Mouse (Mus musculus) MEL (cell line): ENCODE results near the gene Stard10. TPM values are rescaled to one million over a fixed set of nuclear protein-coding genes. Genes with fewer than 3 reads are reported as not detected.

Source experiments
- DNase-seq: peaks from one replicate; pipeline ENCODE4 v3.0.0; 2011; ENCODE audit warnings: low read depth, low spot score
- H3K27ac ChIP-seq: 2 replicates; pipeline ENCODE4 v1.5.1; 2012; ENCODE audit warnings: low read depth, mild to moderate bottlenecking, control low read depth, low read length, moderate library complexity; ENCODE audit not compliant: control insufficient read depth
- H3K27me3 ChIP-seq, 2 experiments: fragments of 150-350 bp in 1 of 2; sonication (generic) in 1 of 2; 2 replicates each; pipeline ENCODE4 v1.6.1; 2012; ENCODE audit warnings: low read length in 2 of 2, mild to moderate bottlenecking in 2 of 2, improper control_type of control experiment in 1 of 2, moderate library complexity in 1 of 2; ENCODE audit not compliant: insufficient read depth in 2 of 2, control insufficient read depth in 1 of 2
- H3K36me3 ChIP-seq, 2 experiments: 2 replicates each; pipeline ENCODE4 v1.6.1; 2012 to 2014; ENCODE audit warnings: low read length in 2 of 2, improper control_type of control experiment in 1 of 2, inconsistent platforms in 1 of 2, mild to moderate bottlenecking in 1 of 2; ENCODE audit not compliant: insufficient read depth in 2 of 2, control insufficient read depth in 1 of 2
- H3K4me1 ChIP-seq, 2 experiments: fragments of 150-350 bp in 1 of 2; sonication (generic) in 1 of 2; 2 replicates each; pipeline ENCODE4 v1.6.1; 2012; ENCODE audit warnings: low read length in 2 of 2, improper control_type of control experiment in 1 of 2, mild to moderate bottlenecking in 1 of 2; ENCODE audit not compliant: insufficient read depth in 2 of 2, control insufficient read depth in 1 of 2
- H3K4me3 ChIP-seq, 2 experiments: fragments of 150-350 bp in 1 of 2; sonication (generic) in 1 of 2; 2 replicates each; pipeline ENCODE4 v1.5.1; 2012; ENCODE audit warnings: low read depth in 2 of 2, low read length in 2 of 2, mild to moderate bottlenecking in 2 of 2, moderate library complexity in 2 of 2, control low read depth in 1 of 2, improper control_type of control experiment in 1 of 2; ENCODE audit not compliant: control insufficient read depth in 1 of 2, insufficient read depth in 1 of 2
- H3K79me2 ChIP-seq: 2 replicates; pipeline ENCODE4 v1.6.1; 2012; ENCODE audit warnings: mild to moderate bottlenecking, low read length, moderate library complexity; ENCODE audit not compliant: control insufficient read depth, poor library complexity, insufficient read depth
- H3K9ac ChIP-seq: 2 replicates; pipeline ENCODE4 v1.6.1; 2012; ENCODE audit warnings: low read depth, mild to moderate bottlenecking, control low read depth, low read length, moderate library complexity; ENCODE audit not compliant: control insufficient read depth, poor library complexity, severe bottlenecking
- H3K9me3 ChIP-seq: fragments of 150-350 bp; sonication (generic); replicated peaks from 2 replicates; pipeline ENCODE4 v1.6.1; 2012; ENCODE audit warnings: mild to moderate bottlenecking, low read length, improper control_type of control experiment, moderate library complexity; ENCODE audit not compliant: insufficient read depth
- BHLHE40 ChIP-seq: IDR thresholded peaks from 2 replicates; pipeline ENCODE4 v1.6.1; 2012; ENCODE audit warnings: low read depth, mild to moderate bottlenecking, inconsistent platforms, low read length, improper control_type of control experiment, borderline replicate concordance
- CHD2 ChIP-seq: IDR thresholded peaks from 2 replicates; pipeline ENCODE4 v1.6.1; 2011; ENCODE audit warnings: low read length, improper control_type of control experiment
- E2F4 ChIP-seq: IDR thresholded peaks from 2 replicates; pipeline ENCODE4 v1.6.1; 2011; ENCODE audit warnings: low read depth, low read length, improper control_type of control experiment, borderline replicate concordance
- EP300 ChIP-seq, 2 experiments: IDR thresholded peaks; 2 replicates each; pipeline ENCODE4 v1.6.1; 2011; ENCODE audit warnings: improper control_type of control experiment in 2 of 2, low read length in 2 of 2, low read depth in 1 of 2, mild to moderate bottlenecking in 1 of 2
- ETS1 ChIP-seq: IDR thresholded peaks from 2 replicates; pipeline ENCODE4 v1.6.1; 2012; ENCODE audit warnings: low read depth, mild to moderate bottlenecking, inconsistent platforms, low read length, improper control_type of control experiment, moderate library complexity
- GATA1 ChIP-seq: IDR thresholded peaks from 2 replicates; pipeline ENCODE4 v1.6.1; 2011; ENCODE audit warnings: low read depth, low read length, improper control_type of control experiment
- JUND ChIP-seq: IDR thresholded peaks from 2 replicates; pipeline ENCODE4 v1.6.1; 2011; ENCODE audit warnings: low read depth, mild to moderate bottlenecking, improper control_type of control experiment, low read length
- MAZ ChIP-seq: IDR thresholded peaks from 2 replicates; pipeline ENCODE4 v1.6.1; 2012; ENCODE audit warnings: low read depth, mild to moderate bottlenecking, inconsistent platforms, low read length, improper control_type of control experiment
- MYB ChIP-seq: IDR thresholded peaks from 2 replicates; pipeline ENCODE4 v1.6.1; 2011; ENCODE audit warnings: mild to moderate bottlenecking, low read depth, low read length, improper control_type of control experiment
- NELFE ChIP-seq: IDR thresholded peaks from 2 replicates; pipeline ENCODE4 v1.6.1; 2011; ENCODE audit warnings: low read depth, low read length, improper control_type of control experiment
- POLR2A ChIP-seq, 2 experiments: IDR thresholded peaks; 2 replicates each; pipeline ENCODE4 v1.6.1; 2011 to 2012; ENCODE audit warnings: low read length in 2 of 2, mild to moderate bottlenecking in 2 of 2, control low read depth in 1 of 2, improper control_type of control experiment in 1 of 2, low read depth in 1 of 2, moderate library complexity in 1 of 2; ENCODE audit not compliant: control insufficient read depth in 1 of 2, insufficient read depth in 1 of 2, poor library complexity in 1 of 2
- TAL1 ChIP-seq: IDR thresholded peaks from 2 replicates; pipeline ENCODE4 v1.6.1; 2012; ENCODE audit warnings: mild to moderate bottlenecking, inconsistent platforms, low read length, moderate library complexity, mixed read lengths
- TBP ChIP-seq: IDR thresholded peaks from 2 replicates; pipeline ENCODE4 v1.8.0; 2011; ENCODE audit warnings: low read depth, low read length, improper control_type of control experiment
- UBTF ChIP-seq: IDR thresholded peaks from 2 replicates; pipeline ENCODE4 v1.6.1; 2012; ENCODE audit warnings: low read depth, mild to moderate bottlenecking, inconsistent platforms, low read length, improper control_type of control experiment, moderate library complexity, borderline replicate concordance; ENCODE audit not compliant: insufficient read depth
- USF2 ChIP-seq, 2 experiments: IDR thresholded peaks; 2 replicates each; pipeline ENCODE4 v1.6.1; 2011 to 2012; ENCODE audit warnings: improper control_type of control experiment in 2 of 2, low read length in 2 of 2, borderline replicate concordance in 1 of 2, inconsistent platforms in 1 of 2, low read depth in 1 of 2, mild to moderate bottlenecking in 1 of 2; ENCODE audit not compliant: insufficient read depth in 1 of 2
- ZC3H11A ChIP-seq: IDR thresholded peaks from 2 replicates; pipeline ENCODE4 v1.6.1; 2012; ENCODE audit warnings: low read depth, mild to moderate bottlenecking, inconsistent platforms, low read length, improper control_type of control experiment
- ZKSCAN1 ChIP-seq: IDR thresholded peaks from 2 replicates; pipeline ENCODE4 v1.6.1; 2012; ENCODE audit warnings: low read depth, mild to moderate bottlenecking, inconsistent platforms, low read length, improper control_type of control experiment, moderate library complexity
- ZMIZ1 ChIP-seq: IDR thresholded peaks from 2 replicates; pipeline ENCODE4 v1.6.1; 2012; ENCODE audit warnings: low read depth, mild to moderate bottlenecking, inconsistent platforms, low read length, improper control_type of control experiment, moderate library complexity
- ZNF384 ChIP-seq: IDR thresholded peaks from 2 replicates; pipeline ENCODE4 v1.6.1; 2012; ENCODE audit warnings: low read depth, mild to moderate bottlenecking, inconsistent platforms, low read length, improper control_type of control experiment
- polyA plus RNA-seq, 2 experiments: library from polyadenylated mRNA; stranded (reverse) in 1 of 2; unstranded in 1 of 2; fragments of >175 nt in 1 of 2; fragments of >200 nt in 1 of 2; gene quantifications; 2 replicates each; pipeline versions ENCODE4 v1.2.1 to v1.2.4; 2012; ENCODE audit warnings: low replicate concordance in 2 of 2, low read depth in 1 of 2; ENCODE audit not compliant: insufficient read length in 2 of 2, insufficient read depth in 1 of 2, missing spikeins in 1 of 2
- total RNA-seq: library from RNA; depleted of rRNA; stranded (reverse); fragments of 300-350 nt; gene quantifications from 2 replicates; pipeline ENCODE4 v1.2.3, GENCODE M21; 2012

Gene Stard10
- total and polyA plus RNA-seq, 3 experiments = 9.3 to 17.9 TPM; not detected in 1

- H3K27ac ChIP-seq = no peak overlapping the region
- no peak overlapping the region for H3K4me3 ChIP-seq
- TF ChIP-seq TAL1 = no peak
- no peak for TF ChIP-seq ETS1
- TF ChIP-seq GATA1 = no peak
- no peak for TF ChIP-seq BHLHE40
- TF ChIP-seq USF2 (IDR thresholded peaks at IDR 0.05; ENCODE audit: borderline replicate concordance in 1 of 2, insufficient read depth in 1 of 2, low read depth in 1 of 2, low read length in 2 of 2) = no peak
- no peak for TF ChIP-seq ZKSCAN1
- no peak for TF ChIP-seq ZNF384
- no peak for TF ChIP-seq MAZ
- TF ChIP-seq UBTF = no peak
- no peak for TF ChIP-seq CHD2
- no peak for TF ChIP-seq JUND
- TF ChIP-seq EP300 (IDR thresholded peaks at IDR 0.05; ENCODE audit: low read depth in 1 of 2, low read length in 2 of 2) = no peak
- no peak for TF ChIP-seq ZC3H11A
- no peak for TF ChIP-seq E2F4
- no peak for TF ChIP-seq NELFE
- TF ChIP-seq TBP = no peak
- no peak for TF ChIP-seq MYB
- peaks cover 2 to 4% of the 10 kb centered on the region in 2 experiments; a peak in 3 of 4 replicates for H3K4me1 ChIP-seq
- DNase-seq = no peak
- no peaks in the 10 kb centered on the region for H3K79me2 ChIP-seq
- H3K9ac ChIP-seq = no peak overlapping the region
- H3K9me3 ChIP-seq = no peaks in the 10 kb centered on the region
- H3K36me3 ChIP-seq = peaks cover 0 to 6% of the 10 kb centered on the region in 2 experiments; a peak in 2 of 4 replicates
- H3K27me3 ChIP-seq = no peaks in the 10 kb centered on the region
These were observed 62.0 kb downstream of the Stard10 start for GRCm38 (mm10) chr7:101378796-101379465.

DNA sequence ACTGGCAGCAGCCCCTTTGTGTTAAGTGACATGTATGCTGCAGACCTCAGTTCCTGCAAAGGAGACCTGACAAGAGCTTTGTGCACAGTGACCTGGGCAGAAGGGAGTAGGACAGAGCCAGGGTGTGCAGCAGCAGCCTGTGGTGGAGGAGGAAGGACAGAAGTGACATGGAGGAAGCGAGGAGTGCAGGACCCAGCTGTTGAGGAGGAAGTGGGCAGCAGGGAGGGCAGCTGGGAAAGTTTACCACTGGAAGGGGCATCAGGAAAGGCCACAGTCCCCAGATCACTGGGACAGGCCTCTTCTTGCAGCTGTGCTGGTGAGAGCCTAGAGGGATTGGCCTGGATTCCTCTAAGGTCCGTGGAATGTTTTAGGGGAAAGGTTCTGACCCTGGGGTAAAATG, 62.8 kb downstream of the Stard10 start:
- no peaks in the 10 kb centered on the region for H3K79me2 ChIP-seq
- no peaks in the 10 kb centered on the region for H3K27me3 ChIP-seq
- no peak for TF ChIP-seq ZMIZ1
- no peak for TF ChIP-seq ZC3H11A
- TF ChIP-seq TBP = no peak
- no peak for TF ChIP-seq TAL1
- no peak for TF ChIP-seq POLR2A (IDR thresholded peaks at IDR 0.05; ENCODE audit: control insufficient read depth in 1 of 2, insufficient read depth in 1 of 2, low read depth in 1 of 2, low read length in 2 of 2, poor library complexity in 1 of 2)
- H3K36me3 ChIP-seq = peaks cover 0 to 6% of the 10 kb centered on the region in 2 experiments; a peak in 2 of 4 replicates
- no peak overlapping the region for H3K4me3 ChIP-seq
- H3K9ac ChIP-seq = no peak overlapping the region
- no peak for DNase-seq
- H3K27ac ChIP-seq = no peak overlapping the region
- peaks cover 2 to 4% of the 10 kb centered on the region in 2 experiments; a peak in 3 of 4 replicates for H3K4me1 ChIP-seq
- no peaks in the 10 kb centered on the region for H3K9me3 ChIP-seq
